9 mouse cellular contexts compared by ENCODE assay signal in genomic region chr8:120067936-120068668, GRCm38 (mm10). TPM values are rescaled to one million over a fixed set of nuclear protein-coding genes. Genes with fewer than 3 reads are reported as not detected.
DNase-seq lines count a peak whose midpoint lies in the region; ATAC-seq and TF ChIP-seq lines count a peak whose summit lies in the region.
"Had no signal": no experiment of that assay in that cellular context is flagged by ENCODE, and none has a peak within 500 bp of the region (broad histone marks: within the 10 kb centered on the region; RNA-seq: fewer than 3 reads in every experiment).

No protein-coding gene starts in this region.

- 61% methylated on average over 19 of the region's 19 CpGs for WGBS in intestine, embryonic 16.5 days

- no peak for TF ChIP-seq CTCF in layer of hippocampus, adult 2 months (conservative IDR thresholded peaks at IDR 0.05)

- no peak overlapping the region for H3K9ac ChIP-seq in intestine, embryonic 16.5 days (ENCODE audit: low read depth, low read length)
- H3K9ac ChIP-seq: liver, embryonic 14.5 days had no signal

- no peak for ATAC-seq in intestine, embryonic 16.5 days

- no peak overlapping the region for H3K4me2 ChIP-seq in intestine, embryonic 16.5 days (ENCODE audit: low read depth, low read length)

- H3K4me1 ChIP-seq in intestine, embryonic 16.5 days (ENCODE audit: control insufficient read depth, insufficient read depth, low read length) = 0 out of 2 replicates have a peak, but pooled peaks cover 3% of the 10 kb centered on the region

- H3K27ac ChIP-seq in intestine, embryonic 16.5 days (ENCODE audit: low read length) = no peak overlapping the region
- H3K27ac ChIP-seq in layer of hippocampus, adult 2 months = no peak overlapping the region
- H3K27ac ChIP-seq: liver, embryonic 14.5 days had no signal

- H3K36me3 ChIP-seq in intestine, embryonic 16.5 days (ENCODE audit: control insufficient read depth, insufficient read depth, low read length) = no peaks in the 10 kb centered on the region

- H3K27me3 ChIP-seq in intestine, embryonic 16.5 days (replicated peaks; ENCODE audit: control insufficient read depth, insufficient read depth, low read length) = no peaks in the 10 kb centered on the region

- no peaks in the 10 kb centered on the region for H3K9me3 ChIP-seq in intestine, embryonic 16.5 days (ENCODE audit: control insufficient read depth, low read length)

- no peak overlapping the region for H3K4me3 ChIP-seq in intestine, embryonic 16.5 days (ENCODE audit: low read length)
- no peak overlapping the region for H3K4me3 ChIP-seq in layer of hippocampus, adult 2 months

- peak; percentile 55 for DNase-seq in adrenal gland, adult 2 months
- no peak for DNase-seq in adrenal gland, postnatal 25 days
- DNase-seq in cerebellum, adult 18-20 months = peak; percentile 67 to 70
- peak; percentile 58 for DNase-seq in induced T-regulatory cell, adult 2 months (ENCODE audit: low read depth)
- DNase-seq in lung, postnatal 10 days = peak; percentile 81
- no peak for DNase-seq in spleen, postnatal 10 days (ENCODE audit: low spot score in 2 of 2)
- DNase-seq in layer of hippocampus, adult 2 months (ENCODE audit: low spot score in 2 of 2) = no peak

RNA-seq across cellular contexts. Expression of gene Zdhhc7, which starts 33.2 kb away (rescaled TPM):
- total RNA-seq in adrenal gland, adult 2 months (2021) = 10 to 100 TPM; 41.2 to 55.9 TPM
- 104 and 124 TPM in 2 replicates for polyA plus RNA-seq in adrenal gland, adult 2 months (2012; rRNA removed)
- total RNA-seq in adrenal gland, postnatal 25 days (2021) = 58.5 and 60.1 TPM in 2 replicates
- 40.5 and 44.7 TPM in 2 replicates for polyA plus RNA-seq in intestine, embryonic 16.5 days (2015; fragmentation: Nextera tagmentation; extraction: Ambion mirVana)
- total RNA-seq in layer of hippocampus, adult 2 months (2021) = 10 to 100 TPM; 33.9 to 35.9 TPM

RNA-seq across cellular contexts. Expression of gene 6430548M08Rik, which starts 45.9 kb away (rescaled TPM):
- 100 to 1,000 TPM in 1 of 2 experiments, 10 to 100 TPM in 1; 98.5 to 118 TPM for total RNA-seq in adrenal gland, adult 2 months (2021)
- polyA plus RNA-seq in adrenal gland, adult 2 months (2012; rRNA removed) = 107 and 149 TPM in 2 replicates
- 111 and 165 TPM in 2 replicates for total RNA-seq in adrenal gland, postnatal 25 days (2021)
- polyA plus RNA-seq in intestine, embryonic 16.5 days (2015; fragmentation: Nextera tagmentation; extraction: Ambion mirVana) = 4.6 and 5.1 TPM in 2 replicates
- total RNA-seq in layer of hippocampus, adult 2 months (2021) = 100 to 1,000 TPM; 170 to 183 TPM

Comparison
In these comparisons a context has a peak if more than half of its experiments do, and no peak if none do; other contexts are left out.
1. DNase-seq: peak in adrenal gland, adult 2 months (single experiment), cerebellum, adult 18-20 months (2 of 2), induced T-regulatory cell, adult 2 months (single experiment) and lung, postnatal 10 days (single experiment); none in adrenal gland, postnatal 25 days (single experiment), spleen, postnatal 10 days (0 of 2) and layer of hippocampus, adult 2 months (0 of 2).